Mouse (Mus musculus) MEL-GATA-1-ER (cell line): ENCODE data around the gene Gm10401.
A peak's percentile ranks its signal among the peaks of the same experiment; 100 is the strongest.
"Not testable (repeated sequence)": the region's sequence is repeated elsewhere in the genome, so short reads cannot be mapped to it uniquely, and the experiment has no call there.

Source experiments
- DNase-seq: peaks from one replicate; pipeline ENCODE4 v3.0.0-alpha.2; 2012; ENCODE audit warnings: low read depth; ENCODE audit errors: extremely low read depth

The Gm10401 gene

DNA sequence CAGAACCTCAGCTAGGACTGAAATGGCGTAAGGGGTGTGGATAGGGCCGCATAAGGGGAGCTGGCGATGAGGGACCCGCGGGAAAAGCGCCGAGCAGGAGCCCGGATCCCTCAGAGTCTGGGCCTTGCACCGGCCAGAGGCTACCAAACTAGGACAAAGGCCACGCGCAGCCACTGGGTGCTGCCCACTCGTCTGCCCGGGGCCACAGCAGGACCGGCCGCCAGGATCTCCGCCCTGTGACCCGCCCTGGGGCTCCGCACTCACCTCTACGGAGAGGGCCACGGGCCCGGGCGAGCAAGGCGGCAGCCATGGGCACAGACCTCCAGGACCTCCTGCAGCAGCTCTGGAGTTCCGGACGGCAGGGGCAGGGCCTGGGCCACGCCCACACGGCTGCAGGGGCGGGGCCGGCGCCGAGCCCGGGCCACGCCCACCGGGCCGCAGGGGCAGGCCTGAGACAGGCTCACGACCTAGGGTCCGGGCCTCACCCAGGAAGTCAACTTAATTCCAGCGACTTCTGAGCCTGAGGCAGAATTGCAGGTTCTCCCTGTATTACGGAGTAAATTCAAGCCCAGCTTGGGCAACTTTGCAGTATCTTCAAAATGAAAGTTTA lies 21.0 kb upstream of the Gm10401 start, which contains the start of gene Acads:
Gene Acads (minus strand): TSS at position 386 of the 610 bp plus-strand sequence.
- peak; percentile 56 for DNase-seq

DNA sequence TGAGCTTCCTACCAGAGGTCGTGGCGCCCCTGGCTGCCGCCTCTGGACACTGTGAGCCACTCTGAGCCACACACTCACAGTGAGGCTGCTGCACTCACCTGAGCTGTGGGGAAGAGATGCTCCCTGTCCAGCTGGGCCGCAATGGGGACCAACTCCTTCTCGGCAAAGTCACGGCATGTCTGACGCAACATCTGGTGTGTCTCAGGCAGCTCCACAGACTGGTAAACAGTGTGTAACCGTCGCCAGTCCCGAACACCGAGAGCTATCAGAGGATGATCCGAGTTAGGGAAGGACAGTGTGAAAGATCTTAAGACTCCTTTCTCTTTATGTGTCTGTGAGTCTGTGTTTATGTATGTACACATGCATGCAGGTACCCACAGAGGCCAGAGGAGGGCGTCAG lies 19.4 kb upstream of the Gm10401 start:
- no peak for DNase-seq

DNA sequence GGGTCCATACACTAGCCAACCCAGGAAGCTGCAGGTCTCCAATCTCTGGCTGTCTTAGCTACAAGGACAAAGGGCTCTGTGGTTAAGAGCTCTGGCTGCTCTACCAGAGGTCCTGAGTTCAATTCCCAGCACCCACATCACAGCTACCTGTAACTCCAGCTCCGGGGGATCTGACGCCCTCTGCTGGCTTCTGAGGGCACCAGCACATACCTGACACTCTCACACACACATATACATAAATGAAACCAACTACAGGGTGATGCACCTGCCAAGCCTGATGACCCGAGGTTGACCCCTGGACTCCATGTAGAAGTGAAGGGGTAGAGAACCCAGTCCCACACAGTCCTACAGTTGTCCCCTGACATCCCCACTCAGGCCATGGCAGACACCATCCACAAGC lies 18.3 kb upstream of the Gm10401 start:
- no peak for DNase-seq

DNA sequence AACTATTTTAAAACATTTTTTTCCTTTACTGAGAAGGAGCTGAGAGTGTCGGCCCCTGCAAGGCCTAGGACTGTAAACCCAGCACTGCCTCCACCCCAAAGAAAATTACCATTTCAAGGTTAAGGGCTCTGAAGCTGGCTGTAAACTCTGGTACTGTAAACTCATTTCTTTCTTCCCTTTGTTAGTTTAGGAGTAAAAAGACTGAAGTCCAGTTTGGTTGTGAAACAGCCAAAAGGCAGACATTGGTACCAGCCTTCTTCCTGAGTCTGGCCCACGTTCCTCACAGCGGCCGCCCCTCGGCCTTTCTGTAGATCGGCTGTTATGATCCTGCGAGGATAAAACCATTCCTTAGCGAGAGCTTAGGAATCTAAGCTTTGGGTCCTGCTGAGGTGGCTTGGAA lies 16.4 kb upstream of the Gm10401 start:
- no peak for DNase-seq

DNA sequence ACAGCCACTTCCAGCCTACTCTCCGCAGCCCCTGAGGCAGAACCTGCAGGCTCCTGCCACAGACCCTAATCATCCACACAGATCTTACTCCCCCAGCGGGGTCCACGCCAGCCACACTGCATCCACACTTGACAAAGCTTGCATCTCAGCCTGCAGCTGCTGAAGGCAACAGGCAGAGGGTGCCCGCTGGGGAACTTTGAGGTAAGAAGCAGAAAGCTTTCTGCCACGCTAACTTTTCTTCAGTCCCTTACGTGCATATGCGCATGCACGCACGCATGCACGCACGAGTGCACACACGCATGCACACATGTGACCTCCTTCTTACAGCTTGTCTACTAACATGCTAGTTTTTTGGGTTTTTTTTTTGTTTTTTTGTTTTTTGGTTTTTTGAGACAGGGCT lies 15.1 kb upstream of the Gm10401 start:
- no peak for DNase-seq

DNA sequence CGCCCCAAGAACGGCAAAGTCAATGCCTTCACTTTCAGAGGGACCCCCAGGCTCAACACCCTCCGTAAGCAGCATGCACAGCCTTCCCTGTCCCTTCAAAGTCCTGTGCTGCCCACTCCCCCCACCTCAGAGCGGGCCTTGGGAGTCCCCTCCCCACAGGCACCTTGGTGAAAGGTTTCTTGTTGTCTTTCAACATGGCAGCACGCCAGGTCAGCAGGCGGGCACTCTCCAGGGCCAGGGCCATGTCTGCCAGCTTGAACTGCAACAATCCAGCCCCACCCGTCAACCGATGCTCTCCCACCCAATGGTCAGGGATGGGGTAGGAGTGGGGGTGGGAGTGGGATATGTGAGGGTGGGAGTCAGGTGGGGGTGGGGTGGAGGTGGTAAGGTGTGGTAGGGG lies 13.1 kb upstream of the Gm10401 start:
- no peak for DNase-seq

DNA sequence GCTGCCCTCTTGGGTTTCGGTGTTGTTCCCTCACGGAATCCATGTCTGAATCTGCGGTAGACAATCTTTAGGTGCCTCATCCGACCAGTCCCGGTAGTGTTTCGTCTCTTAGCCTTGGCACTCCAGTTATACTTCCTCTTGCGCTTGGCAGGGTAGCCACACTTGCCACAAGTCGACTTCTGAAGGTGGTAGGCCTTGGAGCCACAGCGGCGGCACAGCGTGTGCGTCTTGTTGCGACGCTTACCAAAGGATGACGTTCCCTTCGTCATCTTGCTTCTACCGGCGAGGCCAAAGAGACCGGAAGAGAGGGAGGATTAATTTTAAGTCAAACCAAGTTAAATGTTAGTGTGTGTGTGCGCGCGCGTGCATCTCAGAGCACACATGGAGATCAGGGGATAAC lies 5.2 kb upstream of the Gm10401 start:
- DNase-seq: not testable (repeated sequence)

DNA sequence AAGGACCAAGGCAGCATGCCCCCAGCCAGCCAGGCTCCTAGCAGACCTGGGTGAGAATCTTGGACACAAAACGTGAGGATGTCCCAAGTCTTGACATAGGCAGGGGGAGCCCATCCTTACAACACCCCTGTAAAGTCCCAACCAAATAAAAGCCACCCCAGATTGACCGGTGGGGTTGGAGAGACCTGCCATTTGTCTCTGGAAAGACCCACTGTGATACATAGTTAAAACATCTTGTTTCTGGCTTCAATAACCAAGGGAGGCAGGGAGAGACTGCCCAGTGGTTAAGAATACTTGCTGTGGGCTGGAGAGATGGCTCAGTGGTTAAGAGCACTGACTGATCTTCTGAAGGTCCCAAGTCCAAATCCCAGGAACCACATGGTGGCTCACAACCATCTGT lies 4.1 kb upstream of the Gm10401 start:
- no peak for DNase-seq

DNA sequence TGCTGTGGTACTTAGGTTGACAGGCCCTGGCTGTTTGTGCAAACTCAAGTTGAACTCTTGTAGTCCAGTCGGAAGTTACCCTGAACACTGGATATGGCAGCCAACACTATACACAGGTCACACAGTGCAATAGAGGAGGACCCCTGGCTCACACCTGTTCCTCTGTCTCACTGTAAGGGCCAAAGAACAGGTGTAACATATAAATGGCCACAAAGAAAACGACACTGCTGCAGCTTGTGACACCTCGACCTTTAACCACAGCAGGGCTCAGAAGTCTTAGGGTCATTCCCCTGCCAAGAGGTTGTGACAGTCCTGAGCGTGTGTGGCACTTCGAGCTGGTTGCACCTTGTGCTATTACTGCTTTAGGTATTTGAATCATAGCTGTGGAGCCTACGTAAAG lies 2.4 kb upstream of the Gm10401 start:
- DNase-seq: no peak

DNA sequence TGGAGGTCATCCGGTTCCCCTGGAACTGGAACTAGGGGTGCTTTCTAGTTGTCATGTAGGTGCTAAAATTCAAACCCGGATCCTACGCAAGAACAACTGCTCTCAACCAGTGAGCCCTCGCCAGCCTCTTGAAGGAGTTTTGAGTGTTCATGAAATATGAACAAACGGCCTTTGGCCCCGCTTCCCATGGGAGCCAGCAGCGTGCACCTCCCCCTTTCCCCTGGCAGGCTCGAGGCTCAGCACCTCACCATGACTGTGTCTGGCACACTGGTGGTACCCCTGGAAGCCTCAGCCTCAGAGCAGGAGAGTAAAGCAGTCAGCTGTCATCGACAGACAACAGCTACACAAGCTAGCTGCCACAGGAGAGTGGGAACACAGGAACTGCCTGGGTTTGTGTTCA lies 1.9 kb upstream of the Gm10401 start:
- no peak for DNase-seq

DNA sequence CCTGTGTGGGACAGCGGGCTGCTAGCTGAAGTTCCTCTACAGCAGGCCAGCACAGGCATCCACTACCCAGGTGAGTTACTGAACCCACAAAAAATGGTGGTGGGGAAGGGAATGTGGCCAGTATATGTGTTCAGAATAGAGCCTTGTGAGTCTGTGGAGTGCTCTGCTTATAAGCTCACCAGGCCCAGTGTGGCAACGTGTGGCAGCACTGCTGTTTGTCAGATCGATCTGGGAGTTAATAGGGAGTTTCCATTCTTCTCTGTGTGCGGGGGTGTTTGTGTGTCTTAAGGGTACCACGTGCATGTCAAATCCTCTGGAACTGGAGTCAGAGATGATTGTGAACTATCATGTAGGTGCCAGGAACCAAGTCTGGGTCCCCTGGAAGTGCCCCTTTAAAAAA lies 1.4 kb upstream of the Gm10401 start:
- DNase-seq: no peak

DNA sequence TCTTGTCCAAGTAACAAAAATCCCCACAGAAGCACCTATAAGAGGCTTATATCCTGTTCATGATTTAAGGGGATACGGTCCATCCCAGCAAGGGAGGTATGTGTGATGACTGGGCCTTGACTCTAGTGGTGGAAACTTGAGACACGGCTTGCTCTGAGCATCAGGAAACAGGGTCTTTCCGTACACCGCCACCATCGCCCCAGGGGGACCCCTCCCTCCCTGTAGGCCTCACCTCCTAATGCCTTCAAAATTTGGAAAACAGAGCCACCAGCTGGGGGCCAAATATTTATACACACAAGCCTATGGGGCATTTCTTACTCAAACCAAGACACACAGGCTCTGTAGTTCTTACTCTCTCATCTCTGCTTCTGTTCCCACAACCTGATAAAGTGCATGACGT lies 6.3 kb downstream of the Gm10401 start:
- no peak for DNase-seq

DNA sequence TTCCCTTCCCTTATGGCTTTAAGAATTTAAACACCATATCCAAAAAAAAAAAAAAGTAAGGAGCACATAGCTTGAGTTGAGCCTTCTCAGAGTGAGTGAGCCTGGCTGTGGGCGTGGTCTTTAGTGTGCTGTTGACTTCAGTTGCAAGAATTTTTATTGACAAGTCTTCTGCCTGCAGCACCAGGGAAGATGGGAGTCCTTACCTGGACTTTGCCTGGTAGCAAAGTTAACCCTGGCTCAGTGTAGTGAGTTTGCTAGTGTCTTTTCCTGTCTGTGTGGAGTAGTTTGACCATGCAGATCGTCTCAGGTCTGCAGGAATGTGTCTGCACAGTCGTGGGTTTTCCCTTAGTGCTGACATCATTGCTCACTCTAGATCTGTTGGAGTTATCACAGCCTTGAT lies 7.1 kb downstream of the Gm10401 start:
- DNase-seq: no peak

DNA sequence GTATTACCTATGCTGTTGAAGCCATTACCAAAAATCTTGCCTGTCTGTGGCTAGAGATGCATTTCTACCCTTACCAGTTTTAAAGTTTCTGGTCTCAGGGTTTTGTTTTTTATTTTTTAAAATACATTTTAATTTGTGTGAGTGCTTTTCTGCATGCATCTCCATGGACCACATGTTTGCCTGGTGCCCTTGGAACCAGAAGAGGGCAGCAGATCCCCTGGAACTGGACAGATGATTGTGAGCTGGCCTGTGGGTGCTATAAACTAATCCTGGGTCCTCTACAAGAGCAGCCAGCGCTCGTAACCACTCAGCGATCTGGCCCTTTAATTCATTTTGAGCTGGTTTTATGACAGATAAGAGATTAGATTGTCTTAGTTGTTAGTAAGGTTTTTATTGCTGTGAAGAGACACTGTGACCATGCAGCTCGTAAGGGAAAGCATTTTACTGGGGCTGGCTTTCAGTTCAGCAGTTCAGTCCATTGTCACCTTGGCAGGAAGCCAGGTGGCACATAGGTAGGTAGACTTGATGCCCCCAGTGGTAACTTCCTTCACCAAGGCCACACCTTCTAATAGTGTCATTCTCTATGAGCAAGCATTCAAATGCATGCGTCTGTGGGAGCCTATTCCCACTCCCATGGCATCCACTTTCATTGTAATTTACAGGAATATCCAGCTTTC lies 8.4 kb downstream of the Gm10401 start:
- no peak for DNase-seq

DNA sequence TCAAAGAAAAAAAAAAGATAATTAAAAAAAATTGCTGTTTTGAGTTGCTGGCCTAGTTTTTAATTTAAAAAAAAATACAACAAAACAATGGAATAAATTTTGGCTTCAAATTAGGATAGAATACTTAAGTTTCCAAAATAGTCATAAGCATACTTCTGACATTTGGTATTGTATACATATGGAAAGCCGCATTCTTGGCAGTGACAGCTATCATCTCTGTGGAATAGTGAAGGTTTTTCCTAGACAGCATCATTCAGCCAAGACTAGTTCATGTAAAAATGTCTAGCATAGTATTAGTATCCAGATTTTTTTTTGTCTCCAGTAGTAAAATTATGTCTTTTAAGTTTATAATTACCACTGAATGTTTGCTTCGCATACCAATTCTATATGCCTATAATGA lies 12.4 kb downstream of the Gm10401 start:
- DNase-seq: no peak

DNA sequence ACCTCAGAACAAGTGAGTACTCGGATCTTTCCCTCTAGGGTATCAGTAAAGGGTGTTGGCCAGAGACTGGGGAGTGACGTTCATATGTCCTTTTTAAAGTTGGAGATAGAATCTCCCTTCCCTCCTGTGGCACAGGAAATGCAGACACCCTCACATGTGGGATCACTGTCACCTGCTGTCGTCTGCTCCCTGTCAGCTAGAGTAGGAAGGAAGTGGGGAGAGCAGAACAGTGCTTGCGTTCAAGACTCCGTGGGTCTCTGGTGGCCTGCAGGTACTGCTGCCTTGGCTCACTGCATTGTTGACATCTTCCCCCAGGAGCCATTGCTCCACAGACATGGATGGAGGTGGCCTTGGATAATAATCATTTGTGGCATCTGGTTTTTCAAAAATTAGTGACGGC lies 14.6 kb downstream of the Gm10401 start:
- no peak for DNase-seq

DNA sequence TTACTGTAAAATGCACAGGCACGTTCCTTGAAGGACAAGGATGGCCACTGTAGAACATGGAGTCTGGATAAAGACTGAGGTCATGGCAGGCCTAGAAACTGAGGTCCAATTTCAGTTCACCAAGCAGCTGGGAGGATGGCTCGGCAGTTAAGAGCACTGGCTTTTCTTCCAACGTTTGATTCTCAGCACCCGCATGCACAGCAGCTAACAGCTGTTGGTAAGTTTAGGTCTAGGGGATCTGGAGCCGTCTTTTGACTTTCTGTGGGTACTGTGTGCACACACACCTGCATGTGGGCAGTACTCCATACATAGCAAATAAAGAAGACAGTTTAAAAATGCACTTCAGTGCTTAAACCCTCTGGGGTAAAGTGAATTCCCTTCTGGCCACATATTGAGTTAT lies 16.5 kb downstream of the Gm10401 start:
- no peak for DNase-seq

DNA sequence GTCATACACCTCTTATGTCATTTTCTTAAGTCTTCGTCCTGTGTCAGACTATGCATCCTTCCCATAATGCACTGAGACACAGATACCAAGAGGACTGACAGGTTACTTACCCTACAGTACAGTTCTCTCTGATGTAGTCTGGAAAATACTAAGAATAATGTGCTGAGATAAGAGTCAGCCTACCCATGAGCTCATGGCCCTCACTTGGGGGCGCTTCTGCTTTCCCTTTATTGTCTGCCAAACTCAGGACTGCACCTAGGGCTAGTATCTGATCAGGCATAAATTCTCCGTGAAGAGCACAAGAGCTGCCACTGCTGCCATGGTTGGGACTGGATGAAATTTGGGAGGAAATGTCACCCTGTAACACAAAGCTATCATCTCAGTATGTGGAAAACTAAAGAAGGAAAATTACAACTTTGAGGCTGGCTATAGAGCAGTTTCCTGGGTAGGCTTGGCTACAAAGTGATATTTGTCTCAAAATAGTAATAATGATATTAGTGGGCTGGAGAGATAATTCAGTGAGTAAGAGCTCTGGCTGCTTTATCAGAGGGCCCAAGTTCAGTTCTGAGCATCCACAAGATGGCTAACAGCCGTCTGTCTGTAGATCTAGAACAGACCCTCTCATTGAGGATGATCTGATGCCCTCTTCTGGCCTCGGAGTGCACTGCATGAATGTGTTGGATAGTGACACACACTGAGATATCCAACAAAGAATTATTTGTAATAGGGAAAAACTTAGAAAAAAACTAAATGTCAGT lies 21.8 kb downstream of the Gm10401 start:
- DNase-seq: peak; percentile 69

DNA sequence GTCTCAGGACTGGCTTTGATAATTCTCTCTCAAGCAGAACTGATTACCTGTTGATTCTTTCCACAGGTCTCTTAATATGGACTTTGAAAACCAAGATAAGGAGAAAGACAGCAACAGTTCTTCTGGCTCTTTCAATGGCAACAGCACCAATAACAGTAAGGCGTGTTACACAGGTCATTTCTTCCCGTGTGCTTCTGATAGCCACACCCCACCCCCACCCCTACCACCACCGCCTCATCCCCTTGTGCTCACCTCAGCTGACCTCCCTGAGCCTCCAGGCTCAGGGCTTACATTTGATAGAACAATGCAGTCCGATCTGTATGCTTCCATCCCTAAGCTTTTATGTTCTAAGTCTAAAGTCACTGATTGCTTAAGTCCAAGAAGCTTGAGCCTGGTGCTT lies 23.3 kb downstream of the Gm10401 start:
- DNase-seq: no peak

DNA sequence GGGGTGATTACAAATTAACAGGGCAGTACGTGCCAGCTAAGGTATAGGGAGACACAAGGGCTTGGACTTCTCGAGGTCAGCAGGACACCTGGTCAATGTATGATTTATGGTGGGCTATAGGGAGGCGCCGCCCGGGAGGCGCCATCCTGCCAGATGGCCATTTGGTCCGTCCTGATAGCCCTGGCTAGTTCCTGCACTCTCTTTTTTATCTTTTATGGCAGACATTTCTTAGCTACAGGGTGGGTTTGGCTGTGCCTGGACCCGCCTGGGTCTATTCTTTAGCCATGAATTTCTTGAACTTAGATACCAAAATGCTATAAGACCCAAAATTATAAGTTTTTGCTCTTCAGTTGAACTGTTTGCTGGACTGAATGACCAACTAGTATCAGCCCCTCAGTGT lies 24.8 kb downstream of the Gm10401 start:
- DNase-seq: not testable (repeated sequence)

DNA sequence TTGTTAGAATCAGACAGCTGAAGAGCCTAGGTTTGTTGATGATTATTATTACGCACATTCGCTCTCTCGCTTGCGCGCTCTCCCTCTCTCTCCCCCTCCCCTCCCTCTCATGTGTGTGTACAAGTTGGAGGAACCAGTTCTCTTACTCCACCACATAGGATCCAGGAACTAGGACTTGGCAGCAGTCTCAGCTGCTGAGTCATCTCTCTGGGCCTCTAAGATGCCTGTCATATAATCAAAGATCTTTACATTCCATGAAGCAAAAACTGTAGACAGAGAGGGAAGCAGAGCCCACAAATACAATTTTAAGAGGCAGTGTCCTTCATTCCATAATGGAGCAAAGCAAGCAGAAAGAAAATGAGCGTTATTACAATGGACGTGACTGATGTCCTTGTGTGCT lies 26.0 kb downstream of the Gm10401 start:
- DNase-seq: peak; percentile 92

DNA sequence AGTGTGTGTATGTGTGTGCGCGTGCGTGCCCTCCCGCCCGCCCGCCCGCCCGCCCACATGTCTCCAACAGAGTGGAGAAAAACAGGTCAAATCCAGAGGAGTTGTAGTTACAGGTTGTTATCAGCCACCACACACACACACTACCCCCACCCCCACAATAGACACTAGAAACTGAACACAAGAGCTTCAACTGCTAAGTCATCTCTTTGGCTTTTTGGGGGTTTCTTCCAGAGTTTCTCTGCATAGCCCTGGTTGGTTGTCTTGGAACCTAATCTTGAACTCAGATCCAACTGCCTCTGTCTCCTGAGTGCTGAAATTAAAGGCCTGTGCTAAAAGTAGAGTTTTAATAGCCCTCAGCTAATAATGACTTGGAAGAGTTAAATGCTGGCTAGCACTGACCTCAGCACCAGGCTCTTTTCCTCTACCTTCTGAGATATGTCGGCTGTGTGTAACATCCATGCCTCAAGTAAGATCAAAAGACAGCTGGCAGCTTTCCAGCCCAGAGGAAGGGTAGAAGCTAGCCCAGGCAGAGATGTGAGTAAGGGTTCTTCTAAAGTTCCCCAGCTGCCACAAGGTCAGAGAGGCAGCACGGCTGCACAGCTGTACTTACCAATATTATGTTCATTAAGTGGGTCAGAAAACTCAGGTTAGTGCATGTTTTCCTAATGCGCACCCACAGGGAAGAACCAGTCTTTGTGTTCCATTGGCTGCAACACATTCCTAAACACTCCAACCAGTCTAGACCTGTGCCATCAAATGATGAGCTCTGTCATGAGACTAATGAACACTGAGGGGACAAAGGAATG lies 26.8 kb downstream of the Gm10401 start:
- DNase-seq: peak; percentile 97
